Mouse (Mus musculus) limb, embryonic 10.5 days (tissue): ENCODE measurements around the gene Lrp6. TPM values are rescaled to one million over a fixed set of nuclear protein-coding genes. Genes with fewer than 3 reads are reported as not detected.

ENCODE experiments used
- DNase-seq: peaks from one replicate; pipeline ENCODE4 v3.0.0-alpha.2; 2017; ENCODE audit warnings: low spot score
- H3K27ac ChIP-seq: fragments of 300-500 bp; sonication (generic); 2 replicates; pipeline ENCODE4 v1.5.1; 2016; ENCODE audit warnings: mild to moderate bottlenecking
- H3K27me3 ChIP-seq: fragments of 300-500 bp; sonication (generic); 2 replicates; pipeline ENCODE4 v1.6.1; 2016; ENCODE audit warnings: low read depth, mild to moderate bottlenecking; ENCODE audit not compliant: poor library complexity, severe bottlenecking
- H3K36me3 ChIP-seq: fragments of 300-500 bp; sonication (generic); 2 replicates; pipeline ENCODE4 v1.6.1; 2016; ENCODE audit warnings: mild to moderate bottlenecking, moderate library complexity
- H3K4me1 ChIP-seq: fragments of 300-500 bp; sonication (generic); 2 replicates; pipeline ENCODE4 v1.6.1; 2016
- H3K4me3 ChIP-seq: fragments of 300-500 bp; sonication (generic); 2 replicates; pipeline ENCODE4 v1.5.1; 2016; ENCODE audit warnings: mild to moderate bottlenecking, moderate library complexity
- H3K9me3 ChIP-seq: fragments of 300-500 bp; sonication (generic); replicated peaks from 2 replicates; pipeline ENCODE4 v1.6.1; 2016; ENCODE audit warnings: mild to moderate bottlenecking
- WGBS: fragments of 180-500 bp; shearing (Covaris S2); methylation state at CpG from one replicate; pipeline ENCODE4 v1.1.7; 2016; 5-methylcytosine and 5-hydroxymethylcytosine counted together
- polyA plus RNA-seq: library from polyadenylated mRNA; unstranded; fragments of >200 nt; fragmentation: Nextera tagmentation; extraction: Ambion mirVana; gene quantifications from 2 replicates; pipeline ENCODE4 v1.2.1, GENCODE M21; 2016

The Lrp6 gene
- polyA plus RNA-seq, 1 experiment from 2014 or later: 33.4 TPM

DNA sequence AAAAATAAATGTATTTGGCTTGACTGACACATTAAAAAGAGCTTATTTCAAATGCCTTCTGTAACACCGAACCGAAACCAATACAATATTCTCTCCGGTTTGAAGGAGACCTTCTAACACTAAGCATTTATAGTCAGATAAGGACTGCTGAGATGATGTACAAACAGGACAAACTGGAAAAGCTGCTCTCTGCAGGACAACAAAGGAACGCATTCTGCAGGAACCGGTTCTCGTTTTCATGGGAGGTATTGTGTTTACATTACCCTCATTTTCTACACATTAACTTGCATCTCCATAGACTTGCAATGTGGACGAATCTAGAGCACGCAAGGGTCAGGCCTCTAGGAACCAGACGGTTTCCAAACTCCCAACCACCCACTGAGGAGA lies 163.1 kb downstream of the Lrp6 start:
- Histone ChIP-seq H3K9me3 (no peaks in the 10 kb centered on the region), H3K4me3 (no peak overlapping the region), H3K4me1 (no peaks in the 10 kb centered on the region), H3K27ac (no peak overlapping the region), H3K27me3 (no peaks in the 10 kb centered on the region), H3K36me3 (no peaks in the 10 kb centered on the region)
- WGBS: 92% methylated on average over 9 of the region's 9 CpGs
- DNase-seq: no peak

DNA sequence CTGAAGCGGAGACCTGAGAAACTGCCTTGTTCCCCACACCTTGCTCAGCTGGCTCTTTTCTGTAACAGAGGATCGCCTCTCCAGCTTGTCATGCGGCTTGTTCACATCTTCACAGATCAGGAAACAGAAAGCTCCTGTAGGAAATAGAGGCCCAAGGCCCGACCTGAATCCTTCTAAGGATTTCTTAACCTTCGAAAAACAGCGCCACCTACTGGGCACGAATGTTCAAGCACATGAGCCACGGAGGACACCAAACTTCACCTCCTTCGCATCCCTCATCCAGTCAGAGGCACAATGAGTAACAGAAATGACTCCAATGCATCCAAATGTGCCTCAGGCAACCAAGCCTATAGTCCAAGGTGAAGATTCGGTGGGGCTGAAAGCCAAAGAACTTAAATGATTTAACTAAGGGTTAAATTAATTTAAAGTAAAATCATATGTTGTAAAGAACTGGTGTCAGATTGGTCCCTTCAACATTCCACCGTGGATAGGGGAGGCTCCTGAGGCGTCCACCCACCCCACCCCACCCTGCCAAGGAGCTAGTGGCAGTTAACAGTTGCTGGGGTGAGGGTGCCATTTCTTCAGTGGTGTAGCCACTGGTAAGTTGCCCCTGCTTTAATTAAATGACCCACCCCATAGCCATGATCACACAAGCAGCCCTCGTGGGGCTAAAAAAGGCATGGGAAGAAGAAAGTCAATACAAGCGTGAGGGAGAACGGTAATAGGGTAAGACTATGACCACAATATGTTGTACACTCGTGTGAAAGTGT lies 163.7 kb downstream of the Lrp6 start:
- Histone ChIP-seq H3K27ac (no peak overlapping the region), H3K9me3 (no peaks in the 10 kb centered on the region), H3K4me3 (no peak overlapping the region), H3K36me3 (no peaks in the 10 kb centered on the region), H3K4me1 (no peaks in the 10 kb centered on the region), H3K27me3 (no peaks in the 10 kb centered on the region)
- DNase-seq: peak; percentile 80
- 43% methylated on average over 16 of the region's 16 CpGs for WGBS

Other genes with a start within 250 kb of the Lrp6 start
- gene Bcl2l14, start 170.6 kb downstream of the Lrp6 start, polyA plus RNA-seq: 0.15 and 0.49 TPM in 2 replicates
- 0.33 and 0.51 TPM in 2 replicates for gene Mansc1, start 65.5 kb upstream of the Lrp6 start, polyA plus RNA-seq
- 14.8 and 18.0 TPM in 2 replicates for gene Borcs5, start 72.5 kb upstream of the Lrp6 start, polyA plus RNA-seq
- gene Dusp16, start 225.7 kb upstream of the Lrp6 start, polyA plus RNA-seq: 8.7 and 10.0 TPM in 2 replicates